8 mouse cellular contexts compared by ENCODE assay signal in genomic region chr17:56292531-56293222, GRCm38 (mm10). TPM values are rescaled to one million over a fixed set of nuclear protein-coding genes. Genes with fewer than 3 reads are reported as not detected.
DNase-seq lines count a peak whose midpoint lies in the region; ATAC-seq lines count a peak whose summit lies in the region.

Gene Plin3 (minus strand): TSS chr17:56292873.

- H3K4me2 ChIP-seq in kidney, embryonic 16.5 days (replicated peaks; ENCODE audit: low read depth, low read length), result no peak within 1 kb of the TSS
- H3K4me2 ChIP-seq in hindbrain, embryonic 15.5 days, result no peak within 1 kb of the TSS
- no peak within 1 kb of the TSS for H3K4me2 ChIP-seq in midbrain, embryonic 16.5 days (ENCODE audit: low read length)

- WGBS in kidney, embryonic 16.5 days, result 71% methylated on average over 4 of the region's 4 CpGs
- 87% methylated on average over 4 of the region's 4 CpGs for WGBS in hindbrain, embryonic 15.5 days
- WGBS in midbrain, embryonic 16.5 days, result 91% methylated on average over 4 of the region's 4 CpGs

- H3K27me3 ChIP-seq in kidney, embryonic 16.5 days (ENCODE audit: insufficient read depth, low read length), result no peaks in the 10 kb centered on the region
- no peaks in the 10 kb centered on the region for H3K27me3 ChIP-seq in hindbrain, embryonic 15.5 days
- H3K27me3 ChIP-seq in midbrain, embryonic 16.5 days (ENCODE audit: control insufficient read depth, insufficient read depth, low read depth, low read length), result no peaks in the 10 kb centered on the region

- ATAC-seq in kidney, embryonic 16.5 days (ENCODE audit: low FRiP score, low TSS enrichment), result no peak
- no peak for ATAC-seq in hindbrain, embryonic 15.5 days (ENCODE audit: low FRiP score, low read depth)
- ATAC-seq in midbrain, embryonic 16.5 days, result no peak

- H3K27ac ChIP-seq in kidney, embryonic 16.5 days (ENCODE audit: low read length), result peak within 1 kb of the TSS; percentile 98
- H3K27ac ChIP-seq in hindbrain, embryonic 15.5 days (replicated peaks), result 0 out of 2 replicates have a peak within 1 kb of the TSS, but pooled peaks have one; percentile 63
- H3K27ac ChIP-seq in midbrain, embryonic 16.5 days (ENCODE audit: low read length), result no peak within 1 kb of the TSS

- peaks cover 41% of the 10 kb centered on the region for H3K4me1 ChIP-seq in kidney, embryonic 16.5 days (ENCODE audit: insufficient read depth, low read length)
- H3K4me1 ChIP-seq in hindbrain, embryonic 15.5 days (replicated peaks), result peaks cover 25% of the 10 kb centered on the region
- peaks cover 18% of the 10 kb centered on the region for H3K4me1 ChIP-seq in midbrain, embryonic 16.5 days (ENCODE audit: control insufficient read depth, insufficient read depth, low read length)

- no peak within 1 kb of the TSS for H3K4me3 ChIP-seq in kidney, embryonic 16.5 days (ENCODE audit: low read length)
- no peak within 1 kb of the TSS for H3K4me3 ChIP-seq in hindbrain, embryonic 15.5 days
- no peak within 1 kb of the TSS for H3K4me3 ChIP-seq in midbrain, embryonic 16.5 days (ENCODE audit: low read depth, low read length)

- H3K36me3 ChIP-seq in kidney, embryonic 16.5 days (ENCODE audit: insufficient read depth, low read length), result no peaks in the 10 kb centered on the region
- H3K36me3 ChIP-seq in hindbrain, embryonic 15.5 days, result no peaks in the 10 kb centered on the region
- H3K36me3 ChIP-seq in midbrain, embryonic 16.5 days (ENCODE audit: control insufficient read depth, insufficient read depth, low read length), result no peaks in the 10 kb centered on the region

- DNase-seq in kidney, postnatal 10 days, result no peak
- DNase-seq in adrenal gland, adult 18-20 months (ENCODE audit: low spot score in 2 of 2), result no peak
- peak; percentile 40 for DNase-seq in gastrocnemius, postnatal 14 days
- DNase-seq in cerebellum, adult 9-11 months, result no peak
- no peak for DNase-seq in urinary bladder, postnatal 25 days (ENCODE audit: low spot score)

- H3K9ac ChIP-seq in kidney, embryonic 16.5 days (replicated peaks; ENCODE audit: low read length), result peak within 1 kb of the TSS; percentile 49
- H3K9ac ChIP-seq in hindbrain, embryonic 15.5 days, result no peak within 1 kb of the TSS
- H3K9ac ChIP-seq in midbrain, embryonic 16.5 days (ENCODE audit: low read depth, low read length), result no peak within 1 kb of the TSS

- H3K9me3 ChIP-seq in kidney, embryonic 16.5 days (ENCODE audit: low read length), result no peaks in the 10 kb centered on the region
- H3K9me3 ChIP-seq in hindbrain, embryonic 15.5 days, result no peaks in the 10 kb centered on the region
- no peaks in the 10 kb centered on the region for H3K9me3 ChIP-seq in midbrain, embryonic 16.5 days (replicated peaks; ENCODE audit: control insufficient read depth, low read length, poor library complexity, severe bottlenecking)

- intact Hi-C loops in gastrocnemius, postnatal 14 days (cut with DNase I; ENCODE audit: low total_unique reads), result no loop called here

RNA-seq across cellular contexts. Expression of gene Plin3, which starts in this region (rescaled TPM):
- polyA plus RNA-seq in kidney, embryonic 16.5 days (2015; fragmentation: Nextera tagmentation; extraction: Ambion mirVana), result 87.5 and 106 TPM in 2 replicates
- total RNA-seq in adrenal gland, adult 18-20 months (2021), result 10 to 100 TPM; 66.0 to 84.7 TPM
- 10 to 100 TPM; 32.8 to 55.8 TPM for total RNA-seq in gastrocnemius, postnatal 14 days (2021)
- polyA plus RNA-seq in hindbrain, embryonic 15.5 days (2015; fragmentation: Nextera tagmentation; extraction: Ambion mirVana), result 16.6 and 17.5 TPM in 2 replicates
- polyA plus RNA-seq in midbrain, embryonic 16.5 days (2015; fragmentation: Nextera tagmentation; extraction: Ambion mirVana), result 10.7 and 12.3 TPM in 2 replicates
